Mouse (Mus musculus): ENCODE data around the gene 5830473C10Rik.

DNA sequence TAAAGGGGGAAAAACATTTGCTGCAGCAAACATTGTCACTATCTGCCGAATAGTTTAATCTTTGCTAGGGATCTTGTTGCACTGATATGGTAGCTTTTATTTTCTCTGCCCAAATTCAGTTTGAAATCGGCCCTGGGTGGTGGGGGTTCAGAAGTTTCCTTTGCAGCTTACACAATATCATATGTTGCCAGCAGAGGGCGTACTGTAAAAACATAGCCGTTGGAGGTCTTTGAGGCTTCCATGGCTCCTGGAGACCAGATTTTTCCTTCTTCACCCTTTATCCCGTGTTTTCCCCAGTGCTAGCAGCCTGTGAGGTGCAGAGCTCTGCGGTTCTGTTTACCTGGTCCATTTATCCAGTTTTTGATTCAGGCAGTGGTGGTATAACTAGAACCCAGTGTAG lies 40.6 kb downstream of the 5830473C10Rik start:
- TF ChIP-seq CTCF (IDR thresholded peaks at IDR 0.05; ENCODE audit: borderline replicate concordance, insufficient read depth, low read depth, low read length) (peak; percentile 39; the same call in 1 of the 2 replicates), POLR2A (IDR thresholded peaks at IDR 0.05; ENCODE audit: borderline replicate concordance, insufficient read depth, low read length) (no peak)
